Mouse (Mus musculus): ENCODE results near the gene Trank1. TPM values are rescaled to one million over a fixed set of nuclear protein-coding genes. Genes with fewer than 3 reads are reported as not detected.

Gene Trank1
- total RNA-seq (2015; ENCODE audit: low replicate concordance) (not detected in 2 replicates), total RNA-seq (2017; ENCODE audit: low replicate concordance) (not detected in 2 replicates)

DNA sequence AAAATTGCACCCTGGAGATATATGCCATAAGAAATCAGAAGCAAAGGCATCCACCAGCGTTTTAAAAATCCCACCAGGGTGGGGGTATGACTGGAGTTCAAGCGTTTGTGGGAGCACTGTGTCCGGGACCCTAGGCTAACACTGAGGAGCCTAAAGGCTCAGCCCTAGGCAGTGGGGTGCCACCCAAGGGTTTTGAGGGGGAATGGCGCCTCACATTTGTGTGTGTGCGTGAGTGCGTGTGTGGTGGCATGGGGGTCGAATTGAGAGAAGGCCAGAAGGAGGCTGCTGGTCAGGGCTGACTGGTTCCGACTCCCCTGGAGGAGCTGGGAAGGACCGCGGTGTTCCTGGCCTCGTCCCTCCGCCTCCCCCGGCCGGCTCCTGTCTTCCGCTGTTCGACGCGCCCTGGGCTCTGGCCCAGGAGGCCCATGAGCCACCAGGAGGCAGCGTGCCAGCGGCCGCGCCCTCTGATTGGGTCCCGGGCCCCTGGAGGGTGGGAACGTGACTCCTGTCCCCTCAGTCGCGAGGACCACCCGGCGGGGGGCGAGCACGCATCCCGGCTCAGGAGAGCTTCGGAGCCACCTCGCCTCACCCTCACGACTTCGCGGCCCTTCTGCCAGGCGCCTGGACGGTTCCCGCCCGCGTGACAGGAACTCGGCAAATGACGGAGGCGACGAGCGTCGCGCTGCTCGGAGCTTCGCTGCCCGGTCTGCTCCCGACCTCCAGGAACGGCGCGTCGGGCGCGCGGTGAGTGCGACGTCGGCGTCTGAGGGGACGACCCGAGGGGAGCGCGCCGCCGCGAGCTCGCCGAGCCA lies at the start of gene Trank1:
Gene Trank1 (plus strand): TSS at position 709 of the 812 bp plus-strand sequence.
- no peak for ATAC-seq (replicated peaks; ENCODE audit: low FRiP score, poor library complexity, severe bottlenecking)

DNA sequence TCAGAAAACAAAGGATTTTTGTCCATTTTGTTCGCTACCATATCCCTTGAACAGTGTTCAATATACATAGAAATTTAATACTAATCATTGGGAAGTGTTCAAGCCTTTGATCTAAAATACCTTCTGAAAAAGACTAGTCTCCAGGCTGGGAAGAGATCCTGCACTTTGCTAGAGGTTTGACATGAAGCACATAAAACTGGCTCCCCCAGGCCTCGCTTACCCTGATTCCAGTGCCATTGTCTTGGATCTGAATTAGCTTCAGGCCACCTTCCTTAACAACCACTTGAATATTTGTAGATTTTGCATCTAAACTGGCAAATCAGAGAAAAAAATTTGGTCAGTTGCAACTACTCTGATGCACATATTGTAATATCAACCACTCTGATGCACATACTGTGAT lies 43.5 kb upstream of the Trank1 start:
- ATAC-seq (replicated peaks; ENCODE audit: low FRiP score, poor library complexity, severe bottlenecking), result no peak

GRCm38 (mm10) chr9:111270606-111271005 lies 40.9 kb upstream of the Trank1 start:
- ATAC-seq (replicated peaks; ENCODE audit: low FRiP score, poor library complexity, severe bottlenecking), result no peak

GRCm38 (mm10) chr9:111271056-111271433 lies 40.5 kb upstream of the Trank1 start:
- peak; percentile 45 for ATAC-seq (replicated peaks; ENCODE audit: low FRiP score, poor library complexity, severe bottlenecking)

DNA sequence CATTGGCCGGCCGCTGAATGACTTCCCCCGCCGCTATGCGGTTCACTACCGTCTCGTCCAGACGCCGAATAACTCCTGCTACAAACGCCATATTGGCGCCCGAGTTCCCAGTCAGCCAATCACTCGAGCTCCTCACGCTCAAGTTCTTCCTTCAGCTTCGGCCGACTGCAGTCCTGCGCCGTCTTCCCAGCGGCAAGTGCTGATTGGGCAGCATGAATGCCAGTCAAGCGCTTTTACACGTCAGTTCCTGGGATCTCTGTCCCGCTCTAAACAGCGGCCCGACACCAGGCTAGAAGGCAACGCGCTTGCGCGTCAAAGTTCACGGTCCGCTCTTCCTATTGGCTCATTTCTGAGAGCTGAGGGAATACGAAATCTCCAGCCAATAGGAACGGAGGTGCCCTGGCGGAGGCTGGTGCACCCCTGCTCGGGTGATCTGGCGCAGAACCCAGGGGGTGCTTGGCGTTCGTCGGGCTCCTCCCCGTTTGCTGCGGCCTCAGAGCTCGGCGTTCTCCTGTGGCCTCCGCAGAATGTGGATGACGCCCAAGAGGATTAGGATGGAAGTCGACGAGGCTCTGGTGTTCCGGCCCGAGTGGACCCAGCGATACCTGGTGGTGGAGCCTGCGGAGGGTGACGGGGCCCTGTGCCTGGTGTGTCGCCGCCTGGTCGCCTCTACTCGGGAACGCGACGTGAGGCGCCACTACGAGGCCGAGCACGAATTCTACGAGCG lies 39.9 kb upstream of the Trank1 start, which contains the start of the genes Mlh1 and Epm2aip1:
Gene Mlh1 (minus strand): TSS at position 358 of the 727 bp plus-strand sequence.
Gene Epm2aip1 (plus strand): TSS at position 496 of the 727 bp plus-strand sequence.
- peak; percentile 94 for ATAC-seq (replicated peaks; ENCODE audit: low FRiP score, poor library complexity, severe bottlenecking)

GRCm38 (mm10) chr9:111272356-111272755 lies 39.2 kb upstream of the Trank1 start:
- ATAC-seq (replicated peaks; ENCODE audit: low FRiP score, poor library complexity, severe bottlenecking), result peak; percentile 13

DNA sequence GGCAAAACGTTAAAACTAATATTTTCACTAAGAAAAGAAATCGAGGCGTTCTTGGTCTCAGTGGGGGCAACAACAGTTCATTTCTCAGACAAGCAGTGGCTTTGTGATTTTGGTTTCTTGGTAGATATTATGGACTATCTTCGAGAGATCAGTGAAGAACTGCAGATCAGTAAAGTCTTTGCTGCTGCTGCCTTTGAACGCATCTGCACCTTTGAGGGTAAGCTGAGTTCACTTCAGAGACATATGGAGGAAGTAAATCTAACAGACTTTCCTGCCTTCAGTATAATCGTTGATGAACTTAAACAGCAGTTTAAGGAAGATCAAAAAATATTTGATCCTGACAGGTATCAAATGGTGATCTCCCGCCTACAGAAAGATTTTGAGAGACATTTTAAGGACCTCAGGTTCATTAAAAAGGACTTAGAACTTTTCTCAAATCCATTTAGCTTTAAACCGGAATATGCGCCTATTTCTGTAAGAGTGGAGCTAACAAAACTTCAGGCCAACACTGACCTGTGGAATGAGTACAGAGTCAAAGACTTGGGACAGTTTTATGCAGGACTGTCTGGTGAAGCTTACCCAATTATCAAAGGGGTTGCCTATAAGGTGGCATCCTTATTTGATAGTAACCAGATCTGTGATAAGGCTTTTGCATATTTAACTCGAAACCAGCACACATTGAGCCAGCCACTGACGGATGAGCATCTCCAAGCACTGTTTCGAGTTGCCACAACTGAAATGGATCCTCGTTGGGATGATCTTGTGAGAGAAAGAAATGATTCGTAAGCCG lies 38.3 kb upstream of the Trank1 start:
- no peak for ATAC-seq (replicated peaks; ENCODE audit: low FRiP score, poor library complexity, severe bottlenecking)

- ATAC-seq (replicated peaks; ENCODE audit: low FRiP score, poor library complexity, severe bottlenecking), result no peak
These were observed 37.6 kb upstream of the Trank1 start for GRCm38 (mm10) chr9:111273958-111274357.

GRCm38 (mm10) chr9:111275156-111275555 lies 36.4 kb upstream of the Trank1 start:
- ATAC-seq (replicated peaks; ENCODE audit: low FRiP score, poor library complexity, severe bottlenecking), result no peak

GRCm38 (mm10) chr9:111285061-111285460 lies 26.5 kb upstream of the Trank1 start:
- ATAC-seq (replicated peaks; ENCODE audit: low FRiP score, poor library complexity, severe bottlenecking), result no peak

DNA sequence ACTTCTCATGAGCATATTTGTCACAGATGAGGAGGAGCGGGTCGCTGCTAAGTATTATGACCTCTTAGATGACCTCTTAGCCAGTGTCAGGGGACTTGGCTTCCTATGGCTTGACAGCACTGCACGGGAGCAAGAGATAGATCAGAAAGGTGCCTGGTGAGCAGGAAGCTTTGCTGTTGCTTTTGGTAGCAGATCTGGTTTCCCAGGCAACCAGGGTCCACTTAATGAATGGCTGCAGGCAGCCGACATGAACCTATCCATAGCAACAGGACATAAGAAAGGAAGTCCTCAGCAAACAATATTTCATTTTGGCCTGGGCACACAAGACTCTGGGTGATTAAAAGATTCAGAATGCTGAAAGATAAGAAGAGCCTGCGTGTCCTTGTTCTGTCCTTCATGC lies 25.9 kb upstream of the Trank1 start:
- ATAC-seq (replicated peaks; ENCODE audit: low FRiP score, poor library complexity, severe bottlenecking), result no peak

DNA sequence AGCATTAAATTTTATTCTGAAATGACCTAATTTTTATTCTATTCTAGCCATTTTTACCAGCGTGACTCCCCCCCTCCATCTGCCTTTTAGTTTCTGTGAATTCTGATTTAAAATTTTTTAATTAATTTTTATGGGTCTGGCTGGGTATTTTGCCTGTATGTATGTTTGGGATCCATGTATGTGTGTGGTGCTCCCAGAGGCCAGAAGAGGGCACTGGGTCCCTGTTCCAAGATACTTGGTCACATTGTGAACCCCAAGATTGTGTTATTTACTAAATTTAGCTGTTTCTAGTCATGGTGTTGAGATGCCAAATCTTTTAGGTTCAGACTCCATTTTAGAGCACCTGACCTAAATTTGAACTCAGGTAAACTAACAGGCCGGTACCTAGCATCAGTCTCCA lies 25.1 kb upstream of the Trank1 start:
- ATAC-seq (replicated peaks; ENCODE audit: low FRiP score, poor library complexity, severe bottlenecking), result no peak

GRCm38 (mm10) chr9:111287956-111288355 lies 23.6 kb upstream of the Trank1 start:
- ATAC-seq (replicated peaks; ENCODE audit: low FRiP score, poor library complexity, severe bottlenecking), result no peak

- 0 out of 2 replicates have a peak, but pooled peaks have one; percentile 5 for ATAC-seq (replicated peaks; ENCODE audit: low FRiP score, poor library complexity, severe bottlenecking)
These were observed 22.2 kb upstream of the Trank1 start for GRCm38 (mm10) chr9:111289294-111289831.

DNA sequence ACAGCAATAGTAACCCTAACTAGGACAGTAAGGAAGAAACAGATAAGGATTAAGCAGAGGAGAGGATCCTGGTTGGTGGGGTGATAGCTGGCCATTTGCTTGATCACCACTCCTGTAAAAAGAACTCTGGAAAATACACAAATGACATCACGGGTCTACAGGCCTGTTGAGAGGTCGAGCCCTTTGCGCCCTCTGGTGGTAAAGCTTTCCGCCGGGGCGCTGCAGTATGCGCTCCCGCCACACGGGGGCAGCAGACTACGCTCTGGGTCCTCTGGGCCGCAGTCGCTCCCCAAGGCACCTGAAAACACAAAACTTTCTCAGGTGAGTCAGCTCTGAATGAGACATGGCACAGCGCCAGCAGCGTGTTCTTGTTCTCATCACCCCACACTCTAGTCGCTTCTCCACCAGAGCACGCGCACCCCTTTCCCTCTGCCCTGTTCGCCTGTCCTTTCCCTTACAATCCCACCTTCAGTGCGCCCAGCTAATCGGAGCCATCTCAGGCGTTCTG lies 21.7 kb upstream of the Trank1 start:
- peak; percentile 95 for ATAC-seq (replicated peaks; ENCODE audit: low FRiP score, poor library complexity, severe bottlenecking)

DNA sequence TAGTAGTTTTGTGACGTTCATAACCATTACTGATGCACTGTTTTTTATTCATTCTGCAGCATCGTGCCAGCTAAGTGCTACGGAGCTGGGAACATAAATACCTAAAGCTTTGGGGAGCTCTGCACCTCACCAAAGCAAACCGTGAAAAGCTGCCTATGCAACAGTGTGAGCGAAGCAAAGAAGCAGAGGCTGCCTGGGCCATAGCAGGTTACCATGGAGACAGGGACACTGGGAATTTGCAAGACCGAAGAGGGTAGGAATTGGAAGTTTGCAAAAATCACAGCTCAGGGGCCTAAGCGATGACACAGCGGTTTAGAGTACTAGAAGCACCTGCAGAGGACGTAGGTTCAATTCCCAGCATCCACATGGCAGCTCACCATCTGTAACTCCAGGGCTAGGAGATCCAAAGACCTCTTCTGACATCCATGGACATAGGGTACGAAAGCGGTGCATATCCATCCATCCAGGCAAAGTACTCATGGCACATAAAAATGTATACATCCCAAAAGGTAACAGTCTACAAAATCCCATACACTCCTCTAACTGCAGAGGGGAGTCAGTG lies 20.9 kb upstream of the Trank1 start:
- ATAC-seq (replicated peaks; ENCODE audit: low FRiP score, poor library complexity, severe bottlenecking), result no peak

- no peak for ATAC-seq (replicated peaks; ENCODE audit: low FRiP score, poor library complexity, severe bottlenecking)
These were observed 18.3 kb upstream of the Trank1 start for GRCm38 (mm10) chr9:111293234-111293633.

DNA sequence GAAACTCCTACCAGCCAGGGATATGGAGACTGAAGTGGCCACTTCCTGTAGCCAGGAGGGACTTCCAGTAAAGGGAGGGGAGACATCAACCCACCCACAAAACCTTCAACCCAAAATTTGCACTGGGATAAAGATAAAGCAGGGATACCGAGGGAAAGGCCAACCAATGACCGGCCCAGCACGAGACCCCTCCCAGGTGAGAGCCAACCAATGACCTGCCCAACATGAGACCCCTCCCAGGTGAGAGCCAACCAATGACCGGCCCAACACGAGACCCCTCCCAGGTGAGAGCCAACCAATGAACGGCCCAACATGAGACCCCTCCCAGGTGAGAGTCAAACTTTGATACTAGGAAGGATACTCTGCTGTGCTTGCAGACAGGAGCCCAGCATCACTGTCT lies 16.6 kb upstream of the Trank1 start:
- no peak for ATAC-seq (replicated peaks; ENCODE audit: low FRiP score, poor library complexity, severe bottlenecking)

- ATAC-seq (replicated peaks; ENCODE audit: low FRiP score, poor library complexity, severe bottlenecking), result no peak
These were observed 16.2 kb upstream of the Trank1 start for GRCm38 (mm10) chr9:111295323-111295722.
